Mouse (Mus musculus): Measurements from ENCODE around the gene Setx. TPM values are rescaled to one million over a fixed set of nuclear protein-coding genes. Genes with fewer than 3 reads are reported as not detected.
A peak's percentile ranks its signal among the peaks of the same experiment; 100 is the strongest.

Setx gene
- total RNA-seq, 1 experiment from 2014 or later = 43.2 TPM

DNA sequence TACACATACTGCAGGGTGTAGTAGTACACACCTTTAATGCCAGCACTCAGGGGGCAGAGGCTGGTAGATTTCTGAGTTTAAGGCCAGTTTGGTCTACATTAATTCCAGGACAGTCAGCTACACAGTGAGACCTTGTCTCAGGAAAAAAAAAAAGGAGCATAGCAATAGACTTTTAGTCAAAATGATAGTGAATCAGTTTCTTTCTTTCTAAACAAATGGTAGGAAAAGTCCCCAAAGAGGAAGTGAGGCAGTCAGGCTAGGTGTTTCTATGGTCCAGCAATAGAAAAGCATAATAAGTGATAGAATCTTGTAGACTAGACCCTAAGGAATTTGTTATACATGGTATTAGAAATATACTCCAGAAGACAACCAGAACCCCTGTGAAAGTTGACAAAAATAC, 11.2 kb downstream of the Setx start:
- DNase-seq = no peak

DNA sequence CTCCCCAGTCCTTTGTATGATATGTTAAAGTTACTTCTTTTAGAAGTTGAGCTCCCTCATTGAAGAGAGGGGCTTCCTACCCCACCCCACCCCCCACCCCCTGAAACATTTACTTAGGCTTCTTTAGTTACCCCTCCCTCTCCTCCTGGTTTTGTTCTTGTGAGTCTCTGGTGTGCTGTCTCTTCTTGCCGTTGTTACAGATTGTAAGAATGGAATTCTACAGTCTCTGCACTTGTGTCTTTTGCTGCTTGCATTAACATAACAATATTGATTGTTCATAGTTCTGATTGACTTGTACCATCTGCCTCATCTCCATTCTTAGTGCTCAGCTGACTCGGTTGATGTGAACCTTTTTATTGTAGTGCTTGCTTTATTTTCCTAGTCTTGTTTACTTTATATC, 28.0 kb downstream of the Setx start:
- no peak for DNase-seq

DNA sequence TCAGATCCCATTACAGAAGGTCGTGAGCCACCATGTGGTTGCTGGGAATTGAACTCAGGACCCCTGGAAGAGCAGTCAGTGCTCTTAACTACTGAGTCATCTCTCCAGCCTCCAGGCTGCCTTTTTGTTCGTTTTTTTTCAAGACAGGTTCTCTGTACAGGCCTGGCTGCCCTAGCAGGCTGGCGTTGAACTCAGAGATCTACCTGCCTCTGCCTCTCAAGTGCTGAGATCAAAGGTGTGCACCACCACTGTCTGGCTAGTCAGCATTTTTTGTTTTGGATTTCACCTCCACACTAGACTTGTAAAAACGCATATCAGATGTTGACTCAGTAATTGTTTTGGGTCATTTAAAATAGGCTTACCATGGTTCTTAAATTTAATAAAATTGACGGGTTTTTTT, 44.1 kb downstream of the Setx start:
- DNase-seq = no peak

DNA sequence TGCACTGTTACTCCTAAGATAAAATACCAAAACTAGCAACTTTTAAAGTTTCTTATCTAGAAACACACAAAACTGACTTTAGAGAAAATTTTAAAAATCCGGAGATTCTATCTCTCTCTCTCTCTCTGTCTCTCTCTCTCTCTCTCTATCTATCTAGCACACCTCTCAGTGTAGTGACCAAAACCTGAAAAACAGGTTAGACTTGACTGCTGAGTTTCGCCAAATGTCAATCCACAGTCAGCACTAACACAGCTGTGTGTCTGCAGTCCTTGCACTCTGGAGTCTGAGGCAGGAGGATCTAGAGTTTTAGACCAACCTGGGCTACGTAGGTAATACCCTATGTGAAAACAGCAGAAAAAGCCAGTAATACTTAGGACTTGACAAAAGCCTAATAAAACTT, 50.9 kb downstream of the Setx start:
- DNase-seq = no peak

DNA sequence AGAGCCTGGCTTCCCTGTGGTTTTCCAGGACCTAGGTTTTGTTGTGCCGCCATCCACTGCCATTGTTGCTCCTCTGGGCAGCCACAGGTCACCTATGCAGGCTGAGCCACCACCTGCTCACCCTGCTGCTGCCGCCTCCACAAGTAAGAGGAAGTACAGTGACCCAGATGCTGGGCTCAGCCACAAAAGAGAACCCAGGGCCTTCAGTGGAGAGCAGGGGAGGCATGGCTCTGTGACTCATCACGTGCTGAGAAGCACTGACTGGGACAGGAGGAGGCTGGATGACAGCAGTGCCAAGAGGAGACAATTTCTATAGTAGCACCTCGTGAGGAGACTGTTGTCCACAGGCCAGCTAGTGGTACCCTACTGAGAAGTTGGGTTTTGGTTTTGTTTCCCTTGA, 55.8 kb downstream of the Setx start:
- no peak for DNase-seq

DNA sequence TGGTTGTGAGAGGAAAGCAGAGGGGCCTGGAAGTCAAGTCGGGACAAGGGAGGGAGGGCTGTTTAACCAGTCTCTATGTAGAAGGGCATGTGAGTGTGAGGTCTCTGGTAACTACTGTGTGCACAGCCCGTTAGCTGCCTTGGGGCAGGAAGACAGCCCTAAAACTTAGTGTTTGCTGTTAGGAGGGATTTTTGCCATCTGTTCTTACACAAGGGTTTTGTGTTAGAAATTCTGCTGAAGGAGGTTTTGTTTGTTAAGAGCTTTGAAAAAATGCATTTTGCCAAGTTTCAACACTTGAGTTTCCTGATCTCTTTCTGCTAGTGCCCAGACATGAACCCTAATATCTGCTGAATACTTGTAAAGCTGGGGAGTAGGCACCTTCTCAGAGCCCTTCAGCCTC, 57.1 kb downstream of the Setx start:
- DNase-seq = no peak

DNA sequence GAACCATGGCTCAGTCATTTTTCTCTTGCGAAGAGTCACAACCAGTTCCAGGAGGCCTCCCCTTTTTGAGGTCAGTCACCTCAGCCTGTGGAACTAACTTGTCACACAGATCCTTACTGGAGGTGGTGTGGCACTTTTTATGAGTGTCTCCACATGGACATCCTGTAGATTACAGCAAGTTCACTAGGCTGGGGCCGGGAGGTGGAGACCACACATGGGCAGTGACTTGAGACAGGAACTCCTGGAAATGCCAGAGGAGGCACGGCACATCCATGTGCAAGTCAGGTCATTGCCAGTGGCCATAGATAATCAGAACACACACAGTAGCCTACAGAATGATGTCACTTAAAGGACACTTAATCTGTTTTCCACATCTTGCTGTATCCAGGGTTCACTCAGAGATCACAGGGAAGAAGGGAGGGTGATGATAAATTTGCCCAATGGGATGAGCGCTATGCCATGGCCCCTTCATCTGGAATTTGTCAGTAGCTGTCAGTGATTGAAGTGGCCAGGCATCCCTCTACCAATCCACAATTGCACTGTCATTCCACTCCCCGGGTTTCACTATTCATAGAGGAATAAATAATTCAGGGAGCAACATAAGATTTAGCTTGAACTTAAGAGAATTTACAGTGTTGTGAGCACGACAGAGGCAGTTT, 59.4 kb downstream of the Setx start:
- DNase-seq = no peak

DNA sequence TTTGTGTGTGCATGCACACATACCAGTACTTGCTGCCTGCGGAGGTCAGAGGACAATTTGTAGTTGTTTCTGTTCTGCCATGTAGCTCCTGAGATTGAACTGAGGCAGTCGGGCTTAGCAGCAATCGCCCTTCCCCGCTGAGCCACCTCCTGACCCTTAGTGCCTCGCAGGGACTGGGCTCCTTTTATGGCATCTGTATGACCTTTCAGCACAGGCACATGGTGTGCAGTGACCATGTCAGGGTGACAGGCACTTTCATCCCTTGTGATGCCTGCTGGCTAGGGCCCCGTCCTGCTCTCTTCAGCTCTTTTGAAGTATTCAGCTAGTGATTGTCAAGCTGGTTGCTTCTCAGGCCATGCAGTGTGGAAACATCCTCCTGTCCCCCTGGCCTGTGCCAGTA, 62.2 kb downstream of the Setx start:
- no peak for DNase-seq

DNA sequence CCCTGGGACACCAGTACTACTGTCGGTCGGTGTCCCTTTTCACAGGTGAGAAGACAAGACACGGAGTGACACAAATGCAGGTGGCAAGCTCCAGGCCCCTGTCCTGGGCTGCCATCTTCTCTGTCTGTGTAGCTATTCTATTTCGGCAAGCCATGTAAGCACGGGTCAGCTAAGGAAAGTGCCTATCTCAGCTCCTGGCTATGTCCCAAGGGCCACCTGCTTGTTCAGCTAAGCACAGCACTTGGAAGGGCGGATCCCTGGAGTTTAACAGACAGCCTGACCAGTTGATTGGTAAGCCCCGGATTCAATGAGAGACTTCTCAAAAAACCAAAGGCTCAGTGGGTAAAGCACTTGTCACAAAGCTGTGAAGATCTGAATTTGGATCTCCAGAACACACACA, 66.4 kb downstream of the Setx start:
- DNase-seq = no peak

DNA sequence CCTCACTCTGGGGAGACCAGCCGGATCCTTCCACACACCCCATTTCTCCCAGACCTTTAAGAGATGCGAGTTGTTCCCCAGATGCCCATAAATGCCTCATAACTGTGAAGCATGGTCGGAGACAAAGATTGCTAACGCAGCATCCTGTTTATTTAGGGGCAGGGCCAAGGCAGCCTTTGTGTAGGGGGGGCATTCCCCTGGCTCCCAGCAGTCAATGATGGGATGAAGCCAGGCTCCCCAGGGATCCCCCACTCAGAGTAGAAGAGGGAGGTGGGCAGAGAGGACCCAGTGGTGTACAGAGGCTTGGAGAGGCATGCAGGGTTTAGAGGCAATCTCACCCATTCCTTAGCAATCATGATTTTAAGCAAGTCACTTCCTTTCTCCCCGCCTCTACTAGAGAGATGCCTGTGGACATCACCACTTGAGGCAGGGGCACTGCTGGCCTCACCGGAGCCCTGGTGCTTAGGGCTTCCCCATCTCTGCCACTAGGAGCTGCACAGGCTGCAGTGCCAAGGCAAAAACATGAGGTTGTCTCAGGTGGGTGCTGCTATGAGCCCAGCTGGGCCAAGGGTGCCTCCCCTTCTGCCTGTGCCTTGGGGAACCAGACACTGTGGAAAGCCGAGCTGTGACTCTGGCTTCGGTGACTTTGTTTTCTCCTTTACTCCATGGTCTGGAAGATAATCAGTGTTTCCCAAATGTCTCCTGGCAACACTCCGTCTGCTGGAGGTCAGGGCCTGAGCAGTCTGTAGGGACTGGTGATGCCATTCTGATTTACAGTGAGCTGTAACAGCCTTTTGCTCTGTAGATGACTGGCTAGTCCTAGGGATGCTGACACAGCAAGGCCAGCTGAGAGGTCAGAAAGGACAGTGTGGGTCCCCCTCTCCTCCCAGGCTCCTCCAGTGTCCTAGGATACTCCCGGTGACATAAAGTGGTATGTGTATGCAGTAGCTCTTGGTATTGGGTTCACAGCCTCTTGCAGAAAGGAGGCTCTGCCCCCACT, 67.5 kb downstream of the Setx start:
- no peak for DNase-seq

DNA sequence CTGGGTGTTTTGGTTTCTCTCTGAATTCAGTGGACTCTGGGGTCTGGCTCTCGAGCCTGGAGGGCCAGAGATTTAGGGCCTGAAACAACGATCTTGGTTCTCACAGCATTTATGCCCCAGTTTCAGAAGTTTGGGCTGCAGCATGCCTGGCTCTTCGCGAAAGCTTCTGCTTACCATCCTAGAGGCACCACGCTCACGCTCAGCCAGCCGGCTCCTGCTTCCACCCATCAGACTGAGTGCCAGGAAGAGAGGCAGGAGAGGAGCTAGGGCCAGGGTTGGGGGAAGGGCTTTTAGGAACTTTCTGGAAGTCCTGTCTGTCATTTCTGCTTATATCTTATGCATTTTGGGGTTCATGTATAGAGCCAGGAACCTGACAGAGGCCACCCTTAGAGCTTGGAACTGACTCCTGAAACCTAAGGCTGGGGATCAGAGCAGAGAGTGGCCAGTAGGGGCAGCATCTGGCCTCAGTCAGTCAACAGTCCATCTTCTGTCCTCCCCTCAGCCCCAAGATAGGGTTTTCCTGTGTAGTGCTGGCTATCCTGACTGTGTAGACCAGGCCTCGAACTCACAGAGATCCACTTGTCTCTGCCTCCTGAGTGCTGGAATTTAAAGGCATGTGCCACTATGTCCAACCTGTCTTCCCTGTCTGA, 68.8 kb downstream of the Setx start:
- no peak for DNase-seq

DNA sequence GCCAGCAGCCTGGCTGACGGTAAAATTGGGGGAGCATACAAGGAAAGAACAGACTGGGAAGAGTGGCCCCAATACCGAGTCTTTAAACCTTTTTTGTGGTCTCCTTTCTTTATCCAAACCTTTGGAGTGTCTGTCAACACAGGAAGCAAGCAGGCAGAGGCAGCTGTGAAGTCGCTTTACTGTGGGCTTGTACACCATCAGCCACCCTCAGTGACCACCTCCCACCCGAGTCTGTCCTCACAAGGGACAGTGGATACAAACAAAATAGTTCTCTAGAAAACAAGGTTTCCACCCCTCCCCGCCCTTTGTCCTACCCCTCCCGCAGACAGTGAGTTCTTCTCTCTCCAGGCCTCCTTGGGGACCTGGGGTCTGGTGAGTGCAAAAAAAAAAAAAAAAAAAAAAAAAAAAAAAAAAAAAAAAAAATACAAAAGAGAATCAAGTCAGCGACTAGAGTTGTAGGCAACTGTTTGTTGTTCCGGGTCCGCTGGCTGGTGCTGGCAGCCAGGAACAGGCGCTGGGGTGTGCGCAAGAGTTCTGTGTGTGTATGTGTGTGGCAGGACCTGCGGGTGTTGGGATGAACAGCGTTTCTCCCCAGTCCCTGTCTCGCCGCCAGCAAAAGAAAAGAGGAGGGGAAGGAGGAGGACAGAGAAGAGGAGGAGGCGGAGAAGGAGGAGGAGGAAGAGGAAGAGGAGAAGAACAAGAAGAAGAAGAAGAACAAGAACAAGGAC, 70.0 kb downstream of the Setx start:
- DNase-seq = no peak

DNA sequence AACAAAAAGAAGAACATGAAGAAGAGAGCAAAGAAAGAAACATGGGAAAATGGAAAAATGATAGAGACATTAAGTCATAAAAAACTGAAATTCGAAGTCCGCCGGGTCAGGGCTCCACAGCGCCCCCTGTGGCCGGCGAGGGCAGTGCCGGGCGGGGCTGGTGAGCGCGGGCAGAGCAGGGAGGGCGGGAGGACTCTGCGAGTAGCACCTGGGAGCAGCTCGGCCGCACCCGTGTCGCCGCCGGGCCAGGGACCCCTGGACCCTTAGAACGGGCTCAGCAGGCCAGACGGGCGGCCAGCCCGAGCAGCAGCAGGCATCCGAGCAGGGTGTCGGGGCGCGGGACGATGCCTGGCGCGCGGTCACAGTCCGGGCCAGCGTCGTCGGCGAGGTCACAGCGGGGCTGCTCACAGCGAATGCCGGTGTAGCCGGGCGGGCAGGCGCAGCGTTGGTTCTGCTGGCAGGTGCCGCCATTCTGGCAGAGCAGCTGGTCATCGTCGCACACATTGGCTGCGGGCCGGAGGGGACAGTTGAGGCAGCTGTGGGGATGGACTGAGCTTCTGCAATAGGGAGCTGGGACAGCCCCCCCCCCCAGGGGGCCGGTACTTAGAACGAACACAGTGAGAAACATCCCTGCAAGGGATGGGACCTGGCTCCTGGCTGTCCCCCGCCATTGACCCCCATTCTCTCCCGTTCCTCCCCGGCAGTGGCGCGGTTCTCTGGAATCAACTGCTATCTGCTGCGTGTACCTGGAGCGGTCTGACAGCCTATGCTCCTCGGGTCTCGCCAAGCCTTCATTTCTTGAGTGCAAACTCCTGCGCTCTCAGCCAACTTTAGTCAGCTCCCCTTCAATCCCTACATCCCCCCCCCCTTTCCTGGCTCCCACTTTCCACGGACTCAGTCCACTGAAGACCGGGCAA, 70.8 kb downstream of the Setx start:
- DNase-seq = peak; percentile 86

DNA sequence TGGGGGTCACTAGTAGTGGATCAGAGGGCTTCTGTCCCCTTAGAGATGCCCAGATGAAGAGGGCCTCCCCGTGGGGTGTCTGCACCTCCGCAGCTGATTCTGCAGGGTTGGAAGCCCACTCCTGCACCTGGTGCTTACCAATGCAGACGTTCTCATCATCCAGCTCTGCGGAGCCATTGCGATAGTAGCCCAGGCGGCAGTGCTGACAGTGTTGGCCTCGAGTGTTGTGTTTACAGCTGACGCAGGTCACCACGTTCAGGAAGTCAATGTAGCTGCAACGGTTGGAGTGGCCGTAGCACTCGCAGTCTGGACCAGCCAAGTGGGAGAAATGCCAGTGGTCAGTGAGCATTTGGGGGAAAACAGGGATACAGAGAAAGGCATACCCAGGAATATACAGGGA, 72.9 kb downstream of the Setx start:
- DNase-seq = no peak

DNA sequence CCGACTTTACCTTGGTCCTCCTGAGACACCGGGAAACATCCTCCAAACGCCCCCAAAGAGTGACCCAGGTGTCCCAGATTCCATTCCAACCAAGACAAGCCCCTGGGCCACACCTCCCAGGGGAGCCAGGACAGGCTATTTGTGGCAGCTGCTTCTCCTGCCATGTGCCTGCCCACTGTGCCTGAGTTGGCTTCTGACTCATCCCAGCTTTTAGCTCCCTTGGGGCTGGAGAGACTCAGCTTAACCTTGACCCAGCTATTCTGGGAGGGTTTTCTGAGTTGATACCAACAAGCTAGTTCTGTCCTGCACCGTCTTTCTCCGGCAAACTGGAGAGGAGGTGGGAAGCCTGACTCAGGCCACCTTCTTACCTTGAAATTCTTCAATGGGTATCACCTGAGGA, 74.5 kb downstream of the Setx start:
- peak; percentile 52 for DNase-seq

DNA sequence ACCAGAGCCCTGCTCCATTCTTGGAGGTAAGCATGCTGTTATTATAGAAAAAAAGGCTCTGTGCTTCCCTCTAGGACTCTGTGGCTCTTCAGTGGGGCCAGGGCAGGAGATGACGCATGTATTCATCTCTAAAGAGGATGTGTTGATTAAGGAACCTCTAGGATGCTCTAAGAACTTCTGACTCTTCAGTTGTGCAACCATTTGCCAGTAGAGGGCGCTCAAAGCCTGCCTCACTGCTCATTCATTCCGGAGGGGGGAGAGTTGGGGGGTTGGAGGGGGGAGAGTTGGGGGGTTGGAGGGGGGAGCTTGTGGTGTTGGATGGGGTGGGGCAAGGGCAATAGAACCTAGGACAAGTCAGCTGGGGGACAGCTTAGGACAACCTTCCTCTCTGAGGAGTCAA, 75.9 kb downstream of the Setx start:
- peak; percentile 53 for DNase-seq

DNA sequence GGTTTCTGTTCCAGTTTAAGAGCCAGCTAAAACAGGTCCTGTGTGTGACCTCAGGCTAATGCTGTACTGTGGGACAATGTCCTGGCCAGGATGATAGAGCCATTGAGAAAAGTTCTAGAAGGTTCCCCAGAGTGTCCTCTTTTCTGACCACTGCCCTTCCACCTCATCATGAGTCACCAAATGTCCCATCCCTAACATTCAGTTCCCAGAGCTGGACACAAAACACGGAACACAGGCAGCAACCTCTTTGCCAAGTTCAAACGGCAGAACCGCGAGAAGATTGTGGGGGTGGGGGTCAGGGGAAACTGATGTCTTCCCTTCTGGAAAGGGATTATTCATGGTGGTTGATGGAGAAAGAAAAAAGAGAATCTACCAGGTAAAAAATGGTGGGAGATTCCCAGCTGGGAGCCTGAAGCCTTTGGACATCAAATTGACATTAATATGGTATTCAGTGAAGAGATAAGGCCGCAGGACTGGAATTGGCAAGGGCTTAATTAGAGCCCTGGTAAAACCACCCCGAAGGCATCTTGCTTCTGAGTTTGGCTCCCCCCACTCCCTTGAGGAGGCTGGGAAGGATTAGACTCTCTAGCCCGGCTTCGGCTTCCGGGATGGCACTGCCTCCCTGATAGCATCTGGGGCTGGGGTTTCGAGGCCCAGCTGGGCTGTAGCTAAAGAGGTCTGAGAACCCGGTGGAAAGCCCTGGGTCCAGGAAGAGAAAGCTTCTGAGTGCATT, 77.4 kb downstream of the Setx start:
- no peak for DNase-seq

DNA sequence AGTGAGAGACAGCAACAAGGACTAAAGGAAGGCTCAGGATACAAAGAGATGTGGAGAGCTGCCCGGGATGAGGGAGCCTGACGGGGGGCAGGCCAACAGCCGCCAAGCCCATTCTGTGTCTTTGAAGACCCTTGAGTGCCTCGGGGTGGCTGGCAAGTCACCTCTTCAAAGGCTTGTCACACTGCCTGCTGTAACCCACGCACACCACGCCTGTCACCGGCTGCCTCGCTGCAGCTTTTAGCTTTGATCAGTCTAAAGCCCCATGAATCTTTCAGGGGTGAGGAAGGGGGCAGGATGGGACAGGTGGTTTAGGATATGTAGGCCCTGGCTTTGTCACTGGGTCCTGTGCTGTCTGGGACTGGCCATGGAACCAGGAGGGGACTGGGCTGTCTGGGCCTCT, 82.2 kb downstream of the Setx start:
- no peak for DNase-seq

DNA sequence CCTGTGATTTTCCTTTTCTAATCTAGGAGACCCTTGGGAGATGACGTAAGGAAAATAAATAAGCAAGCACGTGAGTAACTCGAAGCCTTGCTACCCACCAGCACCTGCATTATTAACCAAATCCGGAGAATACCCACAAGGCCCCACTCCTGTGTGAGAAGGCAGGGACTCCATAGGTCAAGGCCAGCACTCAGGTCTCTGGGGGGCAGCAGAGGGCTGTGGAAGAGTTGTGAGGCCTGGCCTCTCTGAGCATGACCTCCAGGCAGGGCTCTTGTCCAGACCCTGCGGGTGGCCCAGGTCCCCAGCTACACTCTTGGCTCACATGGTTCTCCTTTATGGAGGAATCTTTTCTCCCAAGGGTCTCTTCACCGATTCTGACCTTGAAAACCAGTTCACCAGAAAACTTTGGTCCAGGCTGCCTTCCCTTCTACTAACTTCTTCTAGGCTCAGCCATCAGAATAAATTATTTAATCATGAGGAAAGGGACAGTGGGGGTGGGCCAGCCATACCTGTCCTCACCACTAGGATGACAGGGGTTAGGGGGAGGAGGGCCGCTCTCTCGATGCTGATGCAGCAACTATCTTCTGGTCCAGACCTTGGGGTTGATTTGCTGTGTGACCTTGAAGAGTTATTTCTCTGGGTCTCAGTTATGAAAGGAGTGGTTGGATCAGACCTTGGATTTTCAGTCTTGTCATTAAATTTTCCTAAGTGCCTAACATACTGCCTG, 92.5 kb downstream of the Setx start:
- DNase-seq = peak; percentile 53

DNA sequence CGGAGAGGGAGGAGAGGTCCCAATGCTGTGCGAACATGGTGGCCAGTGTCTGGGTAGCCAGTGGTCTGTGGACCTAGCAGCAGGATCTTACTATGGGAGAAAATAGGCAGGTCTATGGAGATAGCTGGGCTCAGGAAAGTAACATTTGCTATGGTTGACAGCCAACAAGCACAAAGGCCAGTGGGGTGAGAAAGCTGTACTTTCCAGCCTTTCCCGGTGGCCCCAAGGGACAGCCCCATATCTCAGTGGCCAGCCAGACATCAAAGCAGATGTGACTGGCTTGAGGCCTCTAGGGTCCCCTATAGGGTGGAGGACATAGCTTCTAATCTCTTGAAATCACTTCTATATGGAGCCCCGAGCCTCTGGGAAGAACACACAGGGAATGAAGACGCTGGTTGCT, 93.1 kb downstream of the Setx start:
- no peak for DNase-seq

Measured in adrenal gland, postnatal 25 days (tissue).